Mouse (Mus musculus) brain, embryonic 14.5 days (tissue): Measurements from ENCODE around the gene 4932438A13Rik. TPM values are rescaled to one million over a fixed set of nuclear protein-coding genes. Genes with fewer than 3 reads are reported as not detected.

Source experiments
- DNase-seq: peaks from one replicate; pipeline ENCODE4 v3.0.0-alpha.2; 2011; ENCODE audit warnings: low read depth
- CTCF ChIP-seq: fragments of 200-500 bp; IDR thresholded peaks from 2 replicates; pipeline ENCODE4 v1.5.1; 2012; ENCODE audit warnings: inconsistent platforms, mild to moderate bottlenecking, moderate library complexity, borderline replicate concordance; ENCODE audit not compliant: insufficient read depth, insufficient read length; ENCODE audit errors: extremely low read depth
- POLR2A ChIP-seq: fragments of 200-500 bp; IDR thresholded peaks from 2 replicates; pipeline ENCODE4 v1.6.1; 2012; ENCODE audit warnings: mild to moderate bottlenecking, inconsistent platforms, borderline replicate concordance; ENCODE audit not compliant: poor library complexity, insufficient read depth, insufficient read length, severe bottlenecking; ENCODE audit errors: extremely low read depth
- polyA plus RNA-seq: library from polyadenylated mRNA; depleted of rRNA; stranded (reverse); fragments of >200 nt; gene quantifications from 2 replicates; pipeline ENCODE4 v1.2.3, GENCODE M21; 2012; rRNA removed

Gene 4932438A13Rik
- polyA plus RNA-seq, 1 experiment = 41.2 TPM

GRCm38 (mm10) chr3:36941572-36941971 is 78.7 kb downstream of the 4932438A13Rik start:
- peak; percentile 30 for DNase-seq
- no peak for TF ChIP-seq CTCF
- TF ChIP-seq POLR2A = no peak

GRCm38 (mm10) chr3:36942108-36942507 is 79.2 kb downstream of the 4932438A13Rik start:
- peak; percentile 75 for DNase-seq
- no peak for TF ChIP-seq CTCF
- no peak for TF ChIP-seq POLR2A

GRCm38 (mm10) chr3:36943706-36944105 is 80.8 kb downstream of the 4932438A13Rik start:
- DNase-seq = no peak
- TF ChIP-seq POLR2A (no peak), CTCF (no peak)

GRCm38 (mm10) chr3:37037979-37038378 is 175.1 kb downstream of the 4932438A13Rik start:
- no peak for DNase-seq
- TF ChIP-seq CTCF = no peak
- TF ChIP-seq POLR2A = no peak

- DNase-seq = no peak
- TF ChIP-seq POLR2A = no peak
- no peak for TF ChIP-seq CTCF
Measured at GRCm38 (mm10) chr3:37039811-37040210, 176.9 kb downstream of the 4932438A13Rik start.

GRCm38 (mm10) chr3:37051491-37051890 is 188.6 kb downstream of the 4932438A13Rik start:
- DNase-seq = no peak
- TF ChIP-seq CTCF (no peak), POLR2A (no peak)

- TF ChIP-seq CTCF = no peak
- TF ChIP-seq POLR2A = no peak
- no peak for DNase-seq
Measured at GRCm38 (mm10) chr3:37063406-37063805, 200.5 kb downstream of the 4932438A13Rik start, which contains the start of gene Adad1. Gene Adad1 (plus strand): TSS chr3:37063527.

- peak; percentile 14 for DNase-seq
- no peak for TF ChIP-seq POLR2A
- TF ChIP-seq CTCF = no peak
Measured at GRCm38 (mm10) chr3:37073211-37073610, 210.3 kb downstream of the 4932438A13Rik start.

GRCm38 (mm10) chr3:37084860-37085259 is 222.0 kb downstream of the 4932438A13Rik start:
- TF ChIP-seq POLR2A = no peak
- DNase-seq = no peak

- TF ChIP-seq POLR2A (no peak), CTCF (no peak)
- peak; percentile 74 for DNase-seq
Measured at GRCm38 (mm10) chr3:37090721-37091120, 227.8 kb downstream of the 4932438A13Rik start.

Other genes with a start within 250 kb of the 4932438A13Rik start
- 13.7 and 15.6 TPM in 2 replicates for gene Bbs7, start 249.6 kb upstream of the 4932438A13Rik start, polyA plus RNA-seq
- 8.7 and 11.9 TPM in 2 replicates for gene Trpc3, start 172.9 kb upstream of the 4932438A13Rik start, polyA plus RNA-seq
- gene Adad1, start 200.4 kb downstream of the 4932438A13Rik start, polyA plus RNA-seq = 0.06 and 0.12 TPM in 2 replicates